Mouse (Mus musculus): Measurements from ENCODE around the gene Ppp1r2.

Ppp1r2 gene

GRCm38 (mm10) chr16:31233541-31234339, 41.3 kb downstream of the Ppp1r2 start:
- peak; percentile 44 for DNase-seq (ENCODE audit: low spot score)

- no peak for DNase-seq (ENCODE audit: low spot score)
Observed at GRCm38 (mm10) chr16:31233167-31233498, 41.9 kb downstream of the Ppp1r2 start.

GRCm38 (mm10) chr16:31232491-31233166, 42.4 kb downstream of the Ppp1r2 start:
- no peak for DNase-seq (ENCODE audit: low spot score)

- no peak for DNase-seq (ENCODE audit: low spot score)
Observed at GRCm38 (mm10) chr16:31231591-31231990, 43.5 kb downstream of the Ppp1r2 start.

GRCm38 (mm10) chr16:31227746-31228145, 47.3 kb downstream of the Ppp1r2 start:
- no peak for DNase-seq (ENCODE audit: low spot score)

GRCm38 (mm10) chr16:31215271-31215670, 59.8 kb downstream of the Ppp1r2 start:
- DNase-seq (ENCODE audit: low spot score), result no peak

GRCm38 (mm10) chr16:31213463-31213862, 61.6 kb downstream of the Ppp1r2 start:
- DNase-seq (ENCODE audit: low spot score), result no peak

- DNase-seq (ENCODE audit: low spot score), result no peak
Observed at GRCm38 (mm10) chr16:31211503-31211902, 63.6 kb downstream of the Ppp1r2 start.

- no peak for DNase-seq (ENCODE audit: low spot score)
Observed at GRCm38 (mm10) chr16:31210453-31210852, 64.6 kb downstream of the Ppp1r2 start.

GRCm38 (mm10) chr16:31209911-31210310, 65.2 kb downstream of the Ppp1r2 start:
- no peak for DNase-seq (ENCODE audit: low spot score)

- no peak for DNase-seq (ENCODE audit: low spot score)
Observed at GRCm38 (mm10) chr16:31205726-31206125, 69.4 kb downstream of the Ppp1r2 start.

GRCm38 (mm10) chr16:31205187-31205586, 69.9 kb downstream of the Ppp1r2 start:
- no peak for DNase-seq (ENCODE audit: low spot score)

GRCm38 (mm10) chr16:31204216-31204615, 70.9 kb downstream of the Ppp1r2 start:
- DNase-seq (ENCODE audit: low spot score), result no peak

GRCm38 (mm10) chr16:31201704-31202103, 73.4 kb downstream of the Ppp1r2 start:
- DNase-seq (ENCODE audit: low spot score), result no peak
